Mouse (Mus musculus) hematopoietic stem cell, adult 5-6 weeks (primary cell): ENCODE data around the gene Oit3. TPM values are rescaled to one million over a fixed set of nuclear protein-coding genes. Genes with fewer than 3 reads are reported as not detected.
"Not testable (repeated sequence)": the region's sequence is repeated elsewhere in the genome, so short reads cannot be mapped to it uniquely, and the experiment has no call there.

Source experiments
- ATAC-seq, 2 experiments: fragments of 125-278 bp in 1 of 2; replicated peaks in 1 of 2; 2 replicates each; pipeline ENCODE4 v1.8.0; 2016 to 2017; ENCODE audit warnings: inconsistent platforms in 2 of 2, mild to moderate bottlenecking in 2 of 2, moderate number of reproducible peaks in 2 of 2, low read depth in 1 of 2, moderate TSS enrichment in 1 of 2; ENCODE audit not compliant: low FRiP score in 2 of 2, poor library complexity in 2 of 2, severe bottlenecking in 2 of 2, insufficient read depth in 1 of 2, low TSS enrichment in 1 of 2
- total RNA-seq: library from RNA; stranded (forward); fragments of 172-1452, 232-1000 nt; gene quantifications from 2 replicates; pipeline ENCODE4 v1.2.3, GENCODE M21; 2017

Oit3 gene
- total RNA-seq, 1 experiment from 2014 or later, result 0.45 TPM

DNA sequence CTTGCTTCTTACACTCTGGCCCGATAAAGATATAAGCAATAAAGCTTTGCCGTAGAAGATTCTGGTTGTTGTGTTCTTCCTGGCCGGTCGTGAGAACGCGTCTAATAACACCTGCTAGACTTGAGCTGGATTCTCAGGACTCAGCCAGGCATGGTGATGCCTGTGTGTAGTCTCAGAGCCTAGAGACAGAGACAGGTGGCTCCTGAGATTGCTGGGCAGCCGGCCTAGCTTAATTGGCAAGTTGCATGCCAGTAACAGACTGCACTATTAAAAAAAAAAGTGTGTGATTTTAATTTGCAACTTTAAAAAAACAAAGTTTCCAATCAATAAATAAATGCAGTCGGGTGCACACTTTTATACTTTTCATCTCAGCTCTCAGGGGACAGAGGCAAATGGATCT, 54.6 kb downstream of the Oit3 start:
- no peak for ATAC-seq

DNA sequence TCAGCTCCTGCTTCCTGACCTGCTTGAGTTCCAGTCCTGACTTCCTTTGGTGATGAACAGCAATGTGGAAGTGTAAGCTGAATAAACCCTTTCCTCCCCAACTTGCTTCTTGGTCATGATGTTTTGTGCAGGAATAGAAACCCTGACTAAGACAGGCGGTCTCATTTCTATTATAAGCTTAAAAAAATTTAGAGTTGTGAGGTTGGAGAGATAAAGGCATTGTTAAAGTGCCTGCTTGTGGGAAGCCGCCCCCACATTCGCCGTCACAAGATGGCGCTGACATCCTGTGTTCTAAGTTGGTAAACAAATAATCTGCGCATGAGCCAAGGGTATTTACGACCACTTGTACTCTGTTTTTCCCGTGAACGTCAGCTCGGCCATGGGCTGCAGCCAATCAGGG, 60.0 kb downstream of the Oit3 start:
- not testable (repeated sequence) for ATAC-seq

DNA sequence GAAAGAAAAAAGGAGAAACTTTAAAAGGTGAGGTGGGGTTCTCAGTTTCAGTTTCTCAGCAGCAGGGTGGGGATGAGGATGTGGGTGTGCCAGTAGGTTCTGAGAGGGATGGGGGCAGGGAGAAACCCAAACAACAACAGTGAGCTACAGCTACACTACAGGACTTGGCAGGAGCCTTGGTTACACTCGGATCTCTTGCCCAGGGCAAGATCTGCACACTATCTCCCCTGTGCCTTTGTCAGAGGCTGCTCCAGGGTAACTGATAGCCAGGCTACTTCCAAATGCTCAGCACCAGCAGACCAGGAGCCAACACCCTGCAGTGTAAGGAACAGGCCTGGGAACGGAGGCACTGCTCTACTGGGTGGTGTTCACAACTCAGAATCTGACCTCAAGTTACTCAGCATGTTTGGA, 61.2 kb downstream of the Oit3 start:
- peak in 1 of 2 experiments; percentile 32; a peak in 1 of 4 replicates for ATAC-seq

DNA sequence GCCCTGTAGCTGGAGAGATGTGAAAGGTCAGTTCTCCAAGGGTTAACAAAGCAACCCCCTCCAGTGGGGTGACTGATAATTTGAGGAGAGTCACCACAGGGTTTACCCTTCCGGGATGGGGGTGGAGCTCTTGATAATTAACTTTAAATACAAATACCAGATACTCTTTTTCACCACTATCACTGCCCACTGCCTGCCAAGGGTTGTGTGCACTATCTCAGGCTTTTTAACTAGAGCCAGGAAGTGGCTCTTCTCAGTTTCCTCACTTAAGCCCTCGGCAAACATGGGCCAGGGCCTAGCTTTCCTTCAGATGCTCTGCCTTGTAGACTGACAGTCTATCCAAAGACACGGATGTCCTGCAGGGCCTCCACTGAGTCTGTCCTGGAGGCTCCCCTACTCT, 61.7 kb downstream of the Oit3 start:
- 0 out of 4 replicates have a peak, but pooled peaks of 1 of the 2 experiments have one; percentile 46 for ATAC-seq

DNA sequence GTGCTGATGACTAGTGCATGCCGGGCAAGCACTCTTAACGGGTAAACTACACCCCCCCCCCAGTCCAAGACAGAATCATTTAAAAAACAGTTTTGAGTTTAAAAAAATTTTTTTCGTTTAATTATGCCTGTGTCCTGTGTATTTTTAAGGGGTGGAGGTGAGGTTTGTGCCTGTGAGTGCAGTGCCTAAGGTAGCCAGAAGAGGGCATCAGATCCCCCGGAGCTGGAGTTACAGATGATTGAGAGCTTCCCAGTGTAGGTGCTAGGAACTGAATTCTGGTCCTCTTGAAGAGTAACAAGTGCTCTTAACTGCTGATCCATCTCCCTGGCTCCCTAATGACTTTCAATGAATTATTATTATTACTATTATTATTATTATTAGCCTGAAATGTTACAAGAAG, 62.9 kb downstream of the Oit3 start:
- ATAC-seq, result no peak

DNA sequence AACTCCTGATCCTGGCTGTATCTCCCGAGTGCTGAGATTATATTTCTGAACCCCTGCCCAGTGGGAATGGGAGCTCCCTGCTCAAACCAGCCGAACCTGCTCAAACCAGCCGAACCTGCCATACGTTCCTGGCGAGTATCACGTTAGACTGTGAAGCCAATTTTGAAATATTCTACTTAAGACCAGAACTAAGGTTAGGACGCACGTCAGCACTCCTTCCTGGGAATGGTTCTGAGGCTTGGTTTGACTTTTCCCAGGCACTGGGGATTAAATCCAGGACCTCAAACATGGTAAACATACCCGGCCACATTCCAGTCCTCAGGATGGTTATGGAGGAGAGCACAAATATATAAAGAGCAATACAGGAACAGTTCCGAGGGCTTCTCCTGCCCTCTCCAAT, 63.7 kb downstream of the Oit3 start:
- no peak for ATAC-seq

Other genes with a start within 250 kb of the Oit3 start
- gene Sept10, start 219.9 kb downstream of the Oit3 start, total RNA-seq, result 4.8 and 9.4 TPM in 2 replicates
- gene Sowahc, start 219.8 kb downstream of the Oit3 start, total RNA-seq, result 2.0 and 3.6 TPM in 2 replicates
- gene P4ha1, start 118.5 kb downstream of the Oit3 start, total RNA-seq, result 40.1 and 43.2 TPM in 2 replicates
- gene Gm10273, start 46.1 kb downstream of the Oit3 start, total RNA-seq, result 34.6 and 55.0 TPM in 2 replicates
- gene Pla2g12b, start 38.1 kb downstream of the Oit3 start, total RNA-seq, result not detected in 2 replicates
- not detected in 2 replicates for gene Gm10322, start 174.3 kb upstream of the Oit3 start, total RNA-seq
- gene Mcu, start 174.9 kb upstream of the Oit3 start, total RNA-seq, result 23.1 and 26.9 TPM in 2 replicates